8 mouse cellular contexts compared by ENCODE assay signal in genomic region chr4:48116191-48116590, GRCm38 (mm10). TPM values are rescaled to one million over a fixed set of nuclear protein-coding genes. Genes with fewer than 3 reads are reported as not detected.
A peak's percentile ranks its signal among the peaks of the same experiment; 100 is the strongest.
DNase-seq lines count a peak whose midpoint lies in the region; ATAC-seq lines count a peak whose summit lies in the region.

No protein-coding gene starts in this region.

- WGBS in neural tube, embryonic 15.5 days = 71% methylated on average over 4 of the region's 4 CpGs

- H3K4me2 ChIP-seq in neural tube, embryonic 15.5 days = no peak overlapping the region

- H3K4me3 ChIP-seq in neural tube, embryonic 15.5 days (replicated peaks) = no peak overlapping the region

- peak; percentile 10 for DNase-seq in embryo, embryonic 10.5 days (ENCODE audit: low spot score)
- no peak for DNase-seq in embryo, embryonic 10 days (ENCODE audit: low spot score)
- DNase-seq in ovary, postnatal 36 days (ENCODE audit: low spot score) = peak; percentile 18
- no peak for DNase-seq in ovary, postnatal 10 days (ENCODE audit: low spot score)
- peak; percentile 19 for DNase-seq in c-Kit-positive CD71-negative TER-119-negative erythroid progenitor cells, embryonic 14.5 days (ENCODE audit: low read depth)
- DNase-seq in lung, postnatal 36 days = peak; percentile 72
- DNase-seq in thymus, postnatal 25 days = peak; percentile 58

- H3K9ac ChIP-seq in neural tube, embryonic 15.5 days (replicated peaks) = no peak overlapping the region

- H3K27ac ChIP-seq in neural tube, embryonic 15.5 days (replicated peaks) = no peak overlapping the region

- H3K9me3 ChIP-seq in neural tube, embryonic 15.5 days (replicated peaks) = no peaks in the 10 kb centered on the region

- no peaks in the 10 kb centered on the region for H3K4me1 ChIP-seq in neural tube, embryonic 15.5 days

- no peaks in the 10 kb centered on the region for H3K36me3 ChIP-seq in neural tube, embryonic 15.5 days

- H3K27me3 ChIP-seq in neural tube, embryonic 15.5 days (replicated peaks) = no peaks in the 10 kb centered on the region

- ATAC-seq in neural tube, embryonic 15.5 days (ENCODE audit: low FRiP score) = no peak

RNA-seq across cellular contexts. Expression of gene Stx17, which starts 8.5 kb away (rescaled TPM):
- 23.9 and 27.4 TPM in 2 replicates for polyA plus RNA-seq in neural tube, embryonic 15.5 days (2015; fragmentation: Nextera tagmentation; extraction: Ambion mirVana)

Comparison
In these comparisons a context has a peak if more than half of its experiments do, and no peak if none do; other contexts are left out.
1. DNase-seq: peak in embryo, embryonic 10.5 days (single experiment), ovary, postnatal 36 days (single experiment), c-Kit-positive CD71-negative TER-119-negative erythroid progenitor cells, embryonic 14.5 days (single experiment), lung, postnatal 36 days (single experiment) and thymus, postnatal 25 days (single experiment); none in embryo, embryonic 10 days (single experiment) and ovary, postnatal 10 days (single experiment).